Mouse (Mus musculus) limb, embryonic 15.5 days (tissue): ENCODE data around the gene Naip2. TPM values are rescaled to one million over a fixed set of nuclear protein-coding genes. Genes with fewer than 3 reads are reported as not detected.
A peak's percentile ranks its signal among the peaks of the same experiment; 100 is the strongest.

ENCODE experiments used
- ATAC-seq: fragments of 200-750 bp; cut with Nextera tagmentation; 2 replicates; pipeline ENCODE4 v1.8.0; 2017; ENCODE audit warnings: low read depth, moderate TSS enrichment; ENCODE audit not compliant: insufficient number of reproducible peaks, low FRiP score, low TSS enrichment
- H3K27ac ChIP-seq: fragments of 300-500 bp; sonication (generic); 2 replicates; pipeline ENCODE4 v1.5.1; 2015; ENCODE audit warnings: moderate library complexity, mild to moderate bottlenecking, inconsistent platforms
- H3K27me3 ChIP-seq: fragments of 300-500 bp; sonication (generic); 2 replicates; pipeline ENCODE4 v1.6.1; 2015; ENCODE audit warnings: inconsistent platforms
- H3K36me3 ChIP-seq: fragments of 300-500 bp; sonication (generic); 2 replicates; pipeline ENCODE4 v1.6.1; 2015; ENCODE audit warnings: inconsistent platforms
- H3K4me1 ChIP-seq: fragments of 300-500 bp; sonication (generic); 2 replicates; pipeline ENCODE4 v1.6.1; 2015; ENCODE audit warnings: inconsistent platforms
- H3K4me2 ChIP-seq: fragments of 300-500 bp; sonication (generic); 2 replicates; pipeline ENCODE4 v1.6.1; 2015; ENCODE audit warnings: mild to moderate bottlenecking, inconsistent platforms
- H3K4me3 ChIP-seq: fragments of 300-500 bp; sonication (generic); 2 replicates; pipeline ENCODE4 v1.5.1; 2015; ENCODE audit warnings: mild to moderate bottlenecking, inconsistent platforms
- H3K9ac ChIP-seq: fragments of 300-500 bp; sonication (generic); 2 replicates; pipeline ENCODE4 v1.6.1; 2015; ENCODE audit warnings: inconsistent platforms
- H3K9me3 ChIP-seq: fragments of 300-500 bp; sonication (generic); 2 replicates; pipeline ENCODE4 v1.6.1; 2016; ENCODE audit warnings: inconsistent platforms
- WGBS: fragments of 180-500 bp; shearing (Covaris S2); methylation state at CpG from one replicate; pipeline ENCODE4 v1.1.7; 2015; 5-methylcytosine and 5-hydroxymethylcytosine counted together
- polyA plus RNA-seq: library from polyadenylated mRNA; unstranded; fragments of >200 nt; fragmentation: Nextera tagmentation; extraction: Ambion mirVana; gene quantifications from 2 replicates; pipeline ENCODE4 v1.2.1, GENCODE M21; 2015

The Naip2 gene
- polyA plus RNA-seq, 1 experiment from 2014 or later: 0.23 TPM

DNA sequence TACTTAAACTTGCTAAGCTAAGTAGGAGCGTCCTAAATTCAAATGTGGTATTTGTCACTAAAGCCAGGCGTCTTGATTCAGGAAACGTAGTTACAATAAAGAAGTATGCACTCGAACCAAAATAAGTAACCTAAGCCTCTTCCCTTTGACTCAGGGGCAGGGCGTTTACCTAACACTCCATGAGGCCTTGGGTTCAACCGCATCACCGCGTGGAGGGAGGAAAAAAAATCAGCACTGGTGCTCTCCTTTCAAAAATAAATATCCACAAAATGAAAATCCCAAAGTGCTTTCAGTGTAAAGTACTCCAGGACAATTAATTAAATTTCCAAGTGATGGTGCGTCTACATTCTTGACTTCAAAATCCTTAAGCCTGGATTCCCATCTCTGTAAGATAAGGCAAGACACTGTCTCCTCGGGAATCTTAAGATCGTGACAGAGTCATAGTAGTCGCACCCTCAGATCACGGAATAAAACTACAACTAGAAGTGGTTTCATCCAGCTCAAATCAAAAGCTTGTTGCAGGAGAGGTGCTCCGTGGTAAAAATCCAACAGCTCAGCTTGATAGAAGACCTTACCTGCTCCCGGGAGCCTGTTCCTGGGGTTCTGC is 98.7 kb downstream of the Naip2 start:
- peaks cover 20% of the 10 kb centered on the region for H3K4me1 ChIP-seq
- no peak for ATAC-seq
- peak overlapping the region; percentile 85 for H3K9ac ChIP-seq
- H3K4me3 ChIP-seq: peak overlapping the region; percentile 84
- H3K27ac ChIP-seq: peak overlapping the region; percentile 90
- peak overlapping the region; percentile 64 for H3K4me2 ChIP-seq
- H3K9me3 ChIP-seq: no peaks in the 10 kb centered on the region
- no peaks in the 10 kb centered on the region for H3K27me3 ChIP-seq
- WGBS: 3% methylated on average over 15 of the region's 15 CpGs
- peaks cover 4% of the 10 kb centered on the region for H3K36me3 ChIP-seq

DNA sequence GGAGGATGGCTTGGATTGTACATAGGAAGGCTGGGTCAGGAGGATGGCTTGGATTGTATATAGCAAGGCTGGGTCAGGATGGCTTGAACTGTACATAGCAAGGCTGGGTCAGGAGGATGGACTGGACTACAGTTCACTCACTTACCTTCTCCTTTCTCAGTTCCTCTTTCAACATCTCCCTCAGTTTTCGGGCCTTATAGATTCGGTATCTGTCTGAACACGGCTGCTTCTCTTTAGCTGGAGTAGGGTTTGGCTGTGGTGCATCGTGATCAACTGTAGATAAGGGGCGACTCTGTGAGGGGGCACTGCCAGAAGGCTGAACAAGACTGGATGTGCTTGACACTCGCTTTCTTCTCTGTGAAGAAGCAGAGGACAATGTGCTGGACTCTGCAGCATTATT is 103.1 kb downstream of the Naip2 start:
- H3K27me3 ChIP-seq: no peaks in the 10 kb centered on the region
- no peak overlapping the region for H3K4me3 ChIP-seq
- H3K9ac ChIP-seq: no peak overlapping the region
- H3K27ac ChIP-seq: no peak overlapping the region
- no peak overlapping the region for H3K4me2 ChIP-seq
- H3K9me3 ChIP-seq: no peaks in the 10 kb centered on the region
- H3K4me1 ChIP-seq: peaks cover 12% of the 10 kb centered on the region
- ATAC-seq: no peak
- peaks cover 41% of the 10 kb centered on the region for H3K36me3 ChIP-seq
- WGBS: 92% methylated on average over 6 of the region's 6 CpGs

Other genes with a start within 250 kb of the Naip2 start
- gene Mccc2, start 186.5 kb downstream of the Naip2 start, polyA plus RNA-seq: 37.6 and 41.9 TPM in 2 replicates
- gene Bdp1, start 98.0 kb downstream of the Naip2 start, polyA plus RNA-seq: 28.5 and 34.9 TPM in 2 replicates
- 147 and 155 TPM in 2 replicates for gene Serf1, start 94.1 kb downstream of the Naip2 start, polyA plus RNA-seq
- gene Smn1, start 77.2 kb downstream of the Naip2 start, polyA plus RNA-seq: 39.7 and 42.0 TPM in 2 replicates
- 0.20 and 0.28 TPM in 2 replicates for gene Naip5, start 44.2 kb upstream of the Naip2 start, polyA plus RNA-seq
- 0.06 and 0.14 TPM in 2 replicates for gene Naip6, start 115.6 kb upstream of the Naip2 start, polyA plus RNA-seq